Mouse (Mus musculus) kidney, postnatal 0 days (tissue): Measurements from ENCODE around the gene Bloc1s4. TPM values are rescaled to one million over a fixed set of nuclear protein-coding genes. Genes with fewer than 3 reads are reported as not detected.

Experiments used
- ATAC-seq: fragments of 200-750 bp; cut with Nextera tagmentation; replicated peaks from 2 replicates; pipeline ENCODE4 v1.8.0; 2017; ENCODE audit warnings: low read depth, moderate number of reproducible peaks, moderate TSS enrichment, moderate library complexity; ENCODE audit not compliant: low FRiP score
- DNase-seq: peaks from one replicate; pipeline ENCODE4 v3.0.0-alpha.2; 2016; ENCODE audit warnings: low spot score
- H3K27ac ChIP-seq: fragments of 300-500 bp; sonication (generic); 2 replicates; pipeline ENCODE4 v1.5.1; 2014; ENCODE audit warnings: mild to moderate bottlenecking
- H3K27me3 ChIP-seq: fragments of 300-500 bp; sonication (generic); 2 replicates; pipeline ENCODE4 v1.6.1; 2014; ENCODE audit warnings: low read length, mixed read lengths; ENCODE audit not compliant: insufficient read depth
- H3K36me3 ChIP-seq: fragments of 300-500 bp; sonication (generic); 2 replicates; pipeline ENCODE4 v1.6.1; 2014; ENCODE audit warnings: low read length, mixed read lengths; ENCODE audit not compliant: insufficient read depth
- H3K4me1 ChIP-seq: fragments of 300-500 bp; sonication (generic); replicated peaks from 2 replicates; pipeline ENCODE4 v1.6.1; 2014; ENCODE audit warnings: antibody characterized with exemption, low read length, mixed read lengths; ENCODE audit not compliant: insufficient read depth
- H3K4me2 ChIP-seq: fragments of 300-500 bp; sonication (generic); 2 replicates; pipeline ENCODE4 v1.6.1; 2014; ENCODE audit warnings: mild to moderate bottlenecking, low read length, moderate library complexity, mixed read lengths
- H3K4me3 ChIP-seq: fragments of 300-500 bp; sonication (generic); replicated peaks from 2 replicates; pipeline ENCODE4 v1.5.1; 2014; ENCODE audit warnings: low read depth, low read length
- H3K9ac ChIP-seq: fragments of 300-500 bp; sonication (generic); 2 replicates; pipeline ENCODE4 v1.6.1; 2014; ENCODE audit warnings: low read depth, low read length
- H3K9me3 ChIP-seq: fragments of 300-500 bp; sonication (generic); replicated peaks from 2 replicates; pipeline ENCODE4 v1.6.1; 2016; ENCODE audit warnings: low read length, inconsistent platforms, mixed read lengths
- CTCF ChIP-seq: IDR thresholded peaks from 2 replicates; pipeline ENCODE4 v1.5.1; 2016; ENCODE audit warnings: antibody characterized with exemption, low read depth, mild to moderate bottlenecking, moderate library complexity
- WGBS: fragments of 180-500 bp; shearing (Covaris S2); extraction: QIAGEN DNeasy Blood & Tissue Kit; methylation state at CpG from one replicate; pipeline ENCODE4 v1.1.7; 2014; 5-methylcytosine and 5-hydroxymethylcytosine counted together
- polyA plus RNA-seq: library from polyadenylated mRNA; unstranded; fragments of >200 nt; fragmentation: Nextera tagmentation; extraction: Ambion mirVana; gene quantifications from 2 replicates; pipeline ENCODE4 v1.2.1, GENCODE M21; 2015

The Bloc1s4 gene
- polyA plus RNA-seq, 1 experiment from 2014 or later, result 33.7 TPM

DNA sequence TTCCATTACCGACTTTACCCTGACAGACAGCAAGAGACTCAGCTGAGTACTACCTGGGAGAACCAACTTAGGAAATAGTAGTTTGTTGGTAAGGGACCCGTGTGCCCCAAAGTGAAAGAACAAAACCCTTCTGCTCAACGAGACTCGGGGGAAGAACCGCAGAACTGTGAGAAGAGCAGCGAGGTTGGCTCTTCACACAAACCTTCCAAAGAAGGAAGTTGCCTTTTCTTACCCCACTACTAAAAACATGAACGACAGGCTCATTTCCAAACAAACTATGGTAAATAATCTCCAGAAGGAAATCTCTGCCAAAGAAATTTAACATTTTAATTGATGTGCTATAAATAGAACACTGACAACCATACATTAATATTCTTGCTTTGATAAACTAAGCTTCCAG is 1.4 kb downstream of the Bloc1s4 start:
- no peaks in the 10 kb centered on the region; the same call in 1 of the 2 replicates for H3K36me3 ChIP-seq
- no peak for DNase-seq
- ATAC-seq, result no peak
- no peaks in the 10 kb centered on the region for H3K9me3 ChIP-seq
- peak overlapping the region; percentile 95 for H3K4me2 ChIP-seq
- H3K4me3 ChIP-seq, result 0 out of 2 replicates have a peak overlapping the region, but pooled peaks have one; percentile 100
- TF ChIP-seq CTCF, result no peak
- WGBS, result 77% methylated on average over 7 of the region's 7 CpGs
- H3K27me3 ChIP-seq, result no peaks in the 10 kb centered on the region
- H3K27ac ChIP-seq, result no peak overlapping the region
- peaks cover 10% of the 10 kb centered on the region; the same call in 1 of the 2 replicates for H3K4me1 ChIP-seq
- no peak overlapping the region for H3K9ac ChIP-seq

GRCm38 (mm10) chr5:36742126-36742848 is 6.2 kb downstream of the Bloc1s4 start:
- H3K36me3 ChIP-seq, result no peaks in the 10 kb centered on the region; the same call in 1 of the 2 replicates
- no peak overlapping the region for H3K27ac ChIP-seq
- no peak overlapping the region for H3K4me3 ChIP-seq
- H3K9me3 ChIP-seq, result no peaks in the 10 kb centered on the region
- DNase-seq (peak; percentile 84), ATAC-seq (peak; percentile 40; the same call in 1 of the 2 replicates)
- no peak overlapping the region for H3K4me2 ChIP-seq
- no peak overlapping the region for H3K9ac ChIP-seq
- WGBS, result 41% methylated on average over 16 of the region's 16 CpGs
- no peaks in the 10 kb centered on the region for H3K27me3 ChIP-seq
- TF ChIP-seq CTCF, result peak; percentile 96
- H3K4me1 ChIP-seq, result peaks cover 6% of the 10 kb centered on the region; the same call in 1 of the 2 replicates

DNA sequence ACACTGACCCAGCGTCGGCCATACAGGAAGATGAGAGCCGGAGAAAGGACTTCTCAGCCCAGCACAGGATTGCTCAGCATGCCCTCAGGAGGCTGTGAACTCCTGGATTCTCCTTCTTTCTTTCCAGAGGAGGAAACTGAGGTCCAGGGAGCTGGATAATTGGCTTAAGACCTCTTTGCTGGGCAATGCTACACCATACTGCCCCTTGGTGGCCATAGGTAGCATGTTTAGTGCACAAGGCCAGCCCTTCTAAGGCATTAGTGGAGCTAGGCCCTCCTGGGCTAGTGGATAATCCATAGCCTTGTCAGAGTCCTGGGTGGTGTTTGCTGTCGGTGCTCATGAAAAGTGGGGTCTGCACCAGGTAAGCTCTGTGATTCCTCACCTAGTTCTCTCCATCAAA is 8.6 kb downstream of the Bloc1s4 start:
- no peak overlapping the region for H3K4me2 ChIP-seq
- H3K27ac ChIP-seq, result no peak overlapping the region
- DNase-seq (peak; percentile 47), ATAC-seq (no peak)
- H3K27me3 ChIP-seq, result no peaks in the 10 kb centered on the region
- no peak overlapping the region for H3K9ac ChIP-seq
- no peak overlapping the region for H3K4me3 ChIP-seq
- H3K4me1 ChIP-seq, result no peaks in the 10 kb centered on the region
- peak; percentile 78 for TF ChIP-seq CTCF
- H3K9me3 ChIP-seq, result no peaks in the 10 kb centered on the region
- WGBS, result 68% methylated on average over 4 of the region's 4 CpGs
- H3K36me3 ChIP-seq, result no peaks in the 10 kb centered on the region

- no peak overlapping the region for H3K9ac ChIP-seq
- WGBS, result 50% methylated on average over 16 of the region's 16 CpGs
- DNase-seq, result no peak
Measured at GRCm38 (mm10) chr5:36738799-36739615, 9.4 kb downstream of the Bloc1s4 start.

GRCm38 (mm10) chr5:36737765-36738164 is 10.7 kb downstream of the Bloc1s4 start:
- WGBS, result 56% methylated on average over 4 of the region's 4 CpGs
- no peaks in the 10 kb centered on the region for H3K9me3 ChIP-seq
- no peaks in the 10 kb centered on the region for H3K27me3 ChIP-seq
- H3K4me2 ChIP-seq, result no peak overlapping the region
- no peaks in the 10 kb centered on the region for H3K4me1 ChIP-seq
- no peaks in the 10 kb centered on the region for H3K36me3 ChIP-seq
- DNase-seq (no peak), ATAC-seq (no peak)
- no peak overlapping the region for H3K4me3 ChIP-seq
- no peak overlapping the region for H3K27ac ChIP-seq
- TF ChIP-seq CTCF, result no peak
- no peak overlapping the region for H3K9ac ChIP-seq

More at GRCm38 (mm10) chr5:36738799-36739615, 9.4 kb downstream of the Bloc1s4 start:
- no peaks in the 10 kb centered on the region for H3K9me3 ChIP-seq
- H3K4me1 ChIP-seq, result no peaks in the 10 kb centered on the region
- H3K27me3 ChIP-seq, result no peaks in the 10 kb centered on the region
- no peak for ATAC-seq
- no peak overlapping the region for H3K4me2 ChIP-seq
- H3K4me3 ChIP-seq, result no peak overlapping the region
- TF ChIP-seq CTCF, result peak; percentile 10; the same call in 1 of the 2 replicates
- no peaks in the 10 kb centered on the region for H3K36me3 ChIP-seq
- no peak overlapping the region for H3K27ac ChIP-seq

GRCm38 (mm10) chr5:36736009-36736408 is 12.4 kb downstream of the Bloc1s4 start:
- Histone ChIP-seq H3K36me3 (no peaks in the 10 kb centered on the region), H3K27ac (no peak overlapping the region), H3K27me3 (no peaks in the 10 kb centered on the region), H3K9ac (no peak overlapping the region), H3K4me1 (no peaks in the 10 kb centered on the region), H3K4me2 (no peak overlapping the region), H3K9me3 (no peaks in the 10 kb centered on the region), H3K4me3 (no peak overlapping the region)
- WGBS, result 70% methylated on average over 8 of the region's 8 CpGs
- DNase-seq (no peak), ATAC-seq (no peak)
- TF ChIP-seq CTCF, result no peak
